ENCODE assay signal across 30 mouse cellular contexts in the genomic region with DNA sequence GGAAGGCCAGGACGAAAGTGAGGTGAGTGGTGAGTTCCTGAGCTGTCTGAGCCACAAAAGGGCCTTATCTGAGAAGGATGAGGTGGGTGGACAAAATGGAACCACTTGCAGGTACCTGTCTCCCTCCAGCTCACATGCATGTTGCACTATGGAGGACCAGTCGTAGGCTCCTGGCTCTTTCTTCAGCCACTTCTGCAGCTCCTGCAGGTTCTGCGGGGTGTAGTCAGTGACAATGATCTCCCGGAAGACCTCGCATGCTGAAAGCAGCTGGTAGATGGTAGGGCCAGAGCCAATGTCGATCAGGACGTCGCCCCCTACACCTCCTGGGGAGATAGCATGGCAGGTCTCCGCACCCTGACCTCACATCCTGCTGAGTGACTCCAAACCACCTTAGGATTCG. TPM values are rescaled to one million over a fixed set of nuclear protein-coding genes. Genes with fewer than 3 reads are reported as not detected.
DNase-seq lines count a peak whose midpoint lies in the region; ATAC-seq and TF ChIP-seq lines count a peak whose summit lies in the region.
"Had no signal": no experiment of that assay in that cellular context is flagged by ENCODE, and none has a peak within 500 bp of the region (broad histone marks: within the 10 kb centered on the region; RNA-seq: fewer than 3 reads in every experiment).

No protein-coding gene starts in this region.

- H3K9me3 ChIP-seq in liver, embryonic 12.5 days (replicated peaks): no peaks in the 10 kb centered on the region
- no peaks in the 10 kb centered on the region for H3K9me3 ChIP-seq in megakaryocyte, embryonic 14.5 days
- H3K9me3 ChIP-seq: embryonic facial prominence, embryonic 12.5 days; embryonic facial prominence, embryonic 15.5 days; forebrain, embryonic 12.5 days; forebrain, embryonic 15.5 days; heart, embryonic 12.5 days had no signal

- ATAC-seq in liver, embryonic 12.5 days: no peak
- no peak for ATAC-seq in megakaryocyte, adult 5-6 weeks (ENCODE audit: poor library complexity, severe bottlenecking)
- ATAC-seq: activated CD4-positive, CD25-positive, alpha-beta regulatory T cell, adult 4 months; forebrain, embryonic 15.5 days; inflammation-experienced regulatory T-cells, adult 6 months had no signal

- DNase-seq in embryo, embryonic 11 days: peak; percentile 3
- no peak for DNase-seq in embryo, embryonic 10 days (ENCODE audit: low spot score)
- DNase-seq in heart, adult 11 months: peak; percentile 90
- DNase-seq in heart, adult 9 months (ENCODE audit: low spot score in 2 of 2): no peak
- no peak for DNase-seq in liver, adult 2 months (ENCODE audit: extremely low read depth, low read depth, low spot score)
- DNase-seq: adrenal gland, adult 8-10 months; adrenal gland, postnatal 25 days; cerebellum, adult 11-12 months; cerebellum, adult 8-10 months; cerebellum, postnatal 10 days; cerebellum, postnatal 36 days; gastrocnemius, postnatal 25 days; heart, postnatal 14 days; heart, postnatal 4 days had no signal

- peaks cover 20% of the 10 kb centered on the region for H3K4me1 ChIP-seq in liver, adult 2 months (ENCODE audit: control insufficient read depth, insufficient read depth, low read length)
- peaks cover 4% of the 10 kb centered on the region; the same call in 1 of the 2 replicates for H3K4me1 ChIP-seq in liver, embryonic 12.5 days
- peaks cover 8% of the 10 kb centered on the region for H3K4me1 ChIP-seq in megakaryocyte, embryonic 14.5 days
- H3K4me1 ChIP-seq: embryonic facial prominence, embryonic 12.5 days; embryonic facial prominence, embryonic 15.5 days; forebrain, embryonic 15.5 days had no signal

- H3K9ac ChIP-seq in liver, adult 2 months (ENCODE audit: low read depth, low read length): peak overlapping the region; percentile 86
- H3K9ac ChIP-seq in liver, embryonic 12.5 days: no peak overlapping the region
- H3K9ac ChIP-seq: embryonic facial prominence, embryonic 12.5 days; embryonic facial prominence, embryonic 15.5 days; forebrain, embryonic 12.5 days; forebrain, embryonic 15.5 days; heart, embryonic 12.5 days; hindbrain, embryonic 14.5 days had no signal

- 29% methylated on average over 10 of the region's 10 CpGs for WGBS in liver, adult 2 months
- WGBS in liver, embryonic 12.5 days (ENCODE audit: insufficient replicate concordance): 53% methylated on average over 10 of the region's 10 CpGs

- no peak for TF ChIP-seq CTCF in liver, adult 2 months (IDR thresholded peaks at IDR 0.05; ENCODE audit: low read depth, low read length)

- no peak overlapping the region for H3K4me2 ChIP-seq in liver, embryonic 12.5 days
- H3K4me2 ChIP-seq: embryonic facial prominence, embryonic 12.5 days; embryonic facial prominence, embryonic 15.5 days; forebrain, embryonic 12.5 days; forebrain, embryonic 15.5 days; heart, embryonic 12.5 days; hindbrain, embryonic 14.5 days had no signal

- H3K36me3 ChIP-seq in liver, adult 2 months (ENCODE audit: control insufficient read depth, insufficient read depth, low read length): peaks cover 4% of the 10 kb centered on the region
- no peaks in the 10 kb centered on the region for H3K36me3 ChIP-seq in liver, embryonic 12.5 days
- H3K36me3 ChIP-seq in megakaryocyte, embryonic 14.5 days (replicated peaks; ENCODE audit: low read length): no peaks in the 10 kb centered on the region
- H3K36me3 ChIP-seq: embryonic facial prominence, embryonic 12.5 days; embryonic facial prominence, embryonic 15.5 days; forebrain, embryonic 12.5 days; forebrain, embryonic 15.5 days; heart, embryonic 12.5 days had no signal

- peak overlapping the region; percentile 79 for H3K27ac ChIP-seq in liver, adult 2 months (replicated peaks; ENCODE audit: insufficient read depth, low read depth, low read length)
- no peak overlapping the region for H3K27ac ChIP-seq in liver, embryonic 12.5 days
- H3K27ac ChIP-seq: embryonic facial prominence, embryonic 12.5 days; embryonic facial prominence, embryonic 15.5 days; forebrain, embryonic 12.5 days; forebrain, embryonic 15.5 days; hindbrain, embryonic 14.5 days; hindbrain, postnatal 0 days had no signal

- H3K4me3 ChIP-seq in liver, adult 2 months (ENCODE audit: insufficient read depth, low read depth, low read length): peak overlapping the region; percentile 43
- no peak overlapping the region for H3K4me3 ChIP-seq in liver, embryonic 12.5 days
- H3K4me3 ChIP-seq in megakaryocyte, embryonic 14.5 days (replicated peaks): peak overlapping the region; percentile 33
- H3K4me3 ChIP-seq: embryonic facial prominence, embryonic 12.5 days; embryonic facial prominence, embryonic 15.5 days; forebrain, embryonic 12.5 days; forebrain, embryonic 15.5 days; heart, embryonic 12.5 days had no signal

- H3K79me2 ChIP-seq in liver, adult 2 months (ENCODE audit: control insufficient read depth, insufficient read depth, low read length): no peaks in the 10 kb centered on the region

- no peaks in the 10 kb centered on the region for H3K27me3 ChIP-seq in liver, adult 2 months (ENCODE audit: control insufficient read depth, insufficient read depth, low read length)
- peaks cover 2% of the 10 kb centered on the region; the same call in 1 of the 2 replicates for H3K27me3 ChIP-seq in liver, embryonic 12.5 days (replicated peaks)
- H3K27me3 ChIP-seq in megakaryocyte, embryonic 14.5 days (replicated peaks): peaks cover 63% of the 10 kb centered on the region
- H3K27me3 ChIP-seq: embryonic facial prominence, embryonic 12.5 days; embryonic facial prominence, embryonic 15.5 days; forebrain, embryonic 15.5 days had no signal

- 0 out of 2 replicates have a peak, but pooled peaks have one; percentile 20 for TF ChIP-seq POLR2A in liver, adult 2 months (IDR thresholded peaks at IDR 0.05; ENCODE audit: extremely low read depth, insufficient read depth, low read length)

RNA-seq across cellular contexts. Expression of a gene that starts 1.7 kb away (rescaled TPM):
- total RNA-seq in liver, adult 2 months (2014; rRNA removed): 2,150 and 2,435 TPM in 2 replicates
- polyA plus RNA-seq in liver, adult 2 months (2012; rRNA removed): 370 and 421 TPM in 2 replicates
- polyA plus RNA-seq in liver, embryonic 12.5 days (2016; fragmentation: Nextera tagmentation; extraction: Ambion mirVana): 0.41 and 0.63 TPM in 2 replicates
- not detected in 2 replicates for polyA plus RNA-seq in megakaryocyte, embryonic 14.5 days (2012; ENCODE audit: insufficient read depth, low replicate concordance)
- not detected in 2 replicates for total RNA-seq in megakaryocyte, adult 5-6 weeks (2015)
- total RNA-seq in megakaryocyte, adult 5-6 weeks (2017): not detected in 2 replicates
- total RNA-seq: ES-E14; heart, postnatal 4 days had no signal
- polyA plus RNA-seq: activated CD4-positive, CD25-positive, alpha-beta regulatory T cell, adult 4 months; brain, embryonic 14.5 days; forebrain, embryonic 15.5 days; heart, embryonic 12.5 days; heart, embryonic 16.5 days; hindbrain, embryonic 11.5 days; hindbrain, embryonic 14.5 days; hindbrain, postnatal 0 days; inflammation-experienced regulatory T-cells, adult 6 months had no signal

RNA-seq across cellular contexts. Expression of a gene that starts 30.0 kb away (rescaled TPM):
- 4.1 and 7.7 TPM in 2 replicates for total RNA-seq in liver, adult 2 months (2014; rRNA removed)
- 3.3 and 4.3 TPM in 2 replicates for polyA plus RNA-seq in liver, adult 2 months (2012; rRNA removed)
- polyA plus RNA-seq in liver, embryonic 12.5 days (2016; fragmentation: Nextera tagmentation; extraction: Ambion mirVana): 1.7 and 2.1 TPM in 2 replicates
- polyA plus RNA-seq in megakaryocyte, embryonic 14.5 days (2012; ENCODE audit: insufficient read depth, low replicate concordance): 0.10 TPM in 1 of 2 replicates, not detected in the other
- 0.27 and 0.54 TPM in 2 replicates for total RNA-seq in megakaryocyte, adult 5-6 weeks (2015)
- 0.26 and 1.1 TPM in 2 replicates for total RNA-seq in megakaryocyte, adult 5-6 weeks (2017)
- polyA plus RNA-seq: inflammation-experienced regulatory T-cells, adult 6 months had no signal

RNA-seq across cellular contexts. Expression of a gene that starts 40.4 kb away (rescaled TPM):
- total RNA-seq in liver, adult 2 months (2014; rRNA removed): 0.09 and 0.13 TPM in 2 replicates
- polyA plus RNA-seq in liver, adult 2 months (2012; rRNA removed): 0.64 and 1.2 TPM in 2 replicates
- polyA plus RNA-seq in liver, embryonic 12.5 days (2016; fragmentation: Nextera tagmentation; extraction: Ambion mirVana): 0.78 and 1.0 TPM in 2 replicates
- polyA plus RNA-seq in megakaryocyte, embryonic 14.5 days (2012; ENCODE audit: insufficient read depth, low replicate concordance): not detected in 2 replicates
- total RNA-seq in megakaryocyte, adult 5-6 weeks (2015): not detected in 2 replicates
- total RNA-seq in megakaryocyte, adult 5-6 weeks (2017): not detected in 2 replicates
- total RNA-seq: adrenal gland, postnatal 25 days had no signal
- polyA plus RNA-seq: activated CD4-positive, CD25-positive, alpha-beta regulatory T cell, adult 4 months; inflammation-experienced regulatory T-cells, adult 6 months had no signal

Comparison
In these comparisons a context has a peak if more than half of its experiments do, and no peak if none do; other contexts are left out.
1. DNase-seq: peak in embryo, embryonic 11 days (single experiment) and heart, adult 11 months (single experiment); none in embryo, embryonic 10 days (single experiment), heart, adult 9 months (0 of 2) and liver, adult 2 months (single experiment).
2. RNA of a gene that starts 1.7 kb away (polyA plus RNA-seq): 370 to 421 TPM in liver, adult 2 months; 0.41 to 0.63 TPM in liver, embryonic 12.5 days and not detected in megakaryocyte, embryonic 14.5 days; every median in the first group is over 100 times any median in the second.